Mouse (Mus musculus) olfactory bulb, adult 2 months (tissue): ENCODE data around the gene Ccr3. TPM values are rescaled to one million over a fixed set of nuclear protein-coding genes. Genes with fewer than 3 reads are reported as not detected.
"Not testable (repeated sequence)": the region's sequence is repeated elsewhere in the genome, so short reads cannot be mapped to it uniquely, and the experiment has no call there.

Experiments used
- H3K27ac ChIP-seq: fragments of 200-500 bp; 2 replicates; pipeline ENCODE4 v1.5.1; 2012; ENCODE audit warnings: low read depth, low read length; ENCODE audit not compliant: insufficient read depth
- H3K4me1 ChIP-seq: fragments of 200-500 bp; 2 replicates; pipeline ENCODE4 v1.6.1; 2012; ENCODE audit warnings: low read length; ENCODE audit not compliant: control insufficient read depth, insufficient read depth
- H3K4me3 ChIP-seq: fragments of 200-500 bp; 2 replicates; pipeline ENCODE4 v1.5.1; 2012; ENCODE audit warnings: mild to moderate bottlenecking, low read depth, low read length, moderate library complexity; ENCODE audit not compliant: insufficient read depth
- CTCF ChIP-seq: fragments of 200-500 bp; IDR thresholded peaks from 2 replicates; pipeline ENCODE4 v1.5.1; 2012; ENCODE audit warnings: low read depth, mild to moderate bottlenecking, low read length, moderate library complexity; ENCODE audit not compliant: insufficient read depth
- POLR2A ChIP-seq: fragments of 200-500 bp; IDR thresholded peaks from 2 replicates; pipeline ENCODE4 v1.6.1; 2012; ENCODE audit warnings: mild to moderate bottlenecking, low read depth, low read length, moderate library complexity; ENCODE audit not compliant: insufficient read depth
- WGBS: fragments of 180-500 bp; shearing (Covaris S2); methylation state at CpG from one replicate; pipeline ENCODE4 v1.1.7; 2018; 5-methylcytosine and 5-hydroxymethylcytosine counted together
- polyA plus RNA-seq: library from polyadenylated mRNA; stranded (reverse); fragments of >200 nt; gene quantifications from 2 replicates; pipeline ENCODE4 v1.2.4, GENCODE M21; 2012; ENCODE audit warnings: low replicate concordance; ENCODE audit not compliant: missing spikeins, insufficient read depth, insufficient read length

Ccr3 gene
- polyA plus RNA-seq, 1 experiment, result not detected

GRCm38 (mm10) chr9:124033345-124033744 lies 11.6 kb downstream of the Ccr3 start:
- Histone ChIP-seq H3K27ac (no peak overlapping the region), H3K4me3 (no peak overlapping the region), H3K4me1 (no peaks in the 10 kb centered on the region)
- WGBS, result 52% methylated on average over 1 of the region's 1 CpGs
- TF ChIP-seq CTCF, result no peak
- TF ChIP-seq POLR2A, result no peak

- WGBS, result 37% methylated on average over 4 of the region's 4 CpGs
- Histone ChIP-seq H3K4me3 (no peak overlapping the region), H3K27ac (no peak overlapping the region), H3K4me1 (no peaks in the 10 kb centered on the region)
- TF ChIP-seq CTCF (no peak), POLR2A (no peak)
Measured at GRCm38 (mm10) chr9:124037707-124038106, 15.9 kb downstream of the Ccr3 start.

- Histone ChIP-seq H3K4me1 (no peaks in the 10 kb centered on the region), H3K4me3 (no peak overlapping the region), H3K27ac (no peak overlapping the region)
- WGBS, result 58% methylated on average over 2 of the region's 2 CpGs
- no peak for TF ChIP-seq CTCF
- no peak for TF ChIP-seq POLR2A
Measured at GRCm38 (mm10) chr9:124038158-124038582, 16.4 kb downstream of the Ccr3 start.

GRCm38 (mm10) chr9:124038949-124039348 lies 17.2 kb downstream of the Ccr3 start:
- TF ChIP-seq CTCF (no peak), POLR2A (no peak)
- Histone ChIP-seq H3K4me3 (no peak overlapping the region), H3K4me1 (no peaks in the 10 kb centered on the region), H3K27ac (no peak overlapping the region)
- WGBS, result 55% methylated on average over 5 of the region's 5 CpGs

GRCm38 (mm10) chr9:124040932-124041331 lies 19.2 kb downstream of the Ccr3 start:
- Histone ChIP-seq H3K4me3 (no peak overlapping the region), H3K4me1 (no peaks in the 10 kb centered on the region), H3K27ac (no peak overlapping the region)
- 90% methylated on average over 3 of the region's 3 CpGs for WGBS
- TF ChIP-seq CTCF (no peak), POLR2A (no peak)

GRCm38 (mm10) chr9:124053532-124053931 lies 31.8 kb downstream of the Ccr3 start:
- TF ChIP-seq POLR2A (no peak), CTCF (no peak)
- H3K4me1 ChIP-seq, result no peaks in the 10 kb centered on the region
- no peak overlapping the region for H3K4me3 ChIP-seq
- no peak overlapping the region for H3K27ac ChIP-seq
- WGBS, result 73% methylated on average over 2 of the region's 2 CpGs

GRCm38 (mm10) chr9:124056158-124056709 lies 34.5 kb downstream of the Ccr3 start:
- Histone ChIP-seq H3K27ac (no peak overlapping the region), H3K4me3 (no peak overlapping the region), H3K4me1 (no peaks in the 10 kb centered on the region)
- TF ChIP-seq CTCF (no peak), POLR2A (no peak)
- 84% methylated on average over 3 of the region's 3 CpGs for WGBS

GRCm38 (mm10) chr9:124059660-124060352 lies 38.0 kb downstream of the Ccr3 start:
- no peak overlapping the region for H3K4me3 ChIP-seq
- no peak for TF ChIP-seq CTCF
- no peak for TF ChIP-seq POLR2A
- no peak overlapping the region for H3K27ac ChIP-seq
- no peaks in the 10 kb centered on the region for H3K4me1 ChIP-seq
- WGBS, result 74% methylated on average over 2 of the region's 2 CpGs

GRCm38 (mm10) chr9:124061474-124062432 lies 40.0 kb downstream of the Ccr3 start:
- WGBS, result 75% methylated on average over 3 of the region's 3 CpGs

More at GRCm38 (mm10) chr9:124061474-124062432, 40.0 kb downstream of the Ccr3 start:
- not testable (repeated sequence) for H3K4me3 ChIP-seq, H3K27ac ChIP-seq, H3K4me1 ChIP-seq
